Mouse (Mus musculus) liver, adult 2 months (tissue): ENCODE data around the gene Klhdc7a.

Experiments used
- CTCF ChIP-seq: fragments of 200-500 bp; IDR thresholded peaks from 2 replicates; pipeline ENCODE4 v1.5.1; 2011; ENCODE audit warnings: low read depth, low read length, control low read depth
- POLR2A ChIP-seq: fragments of 200-500 bp; IDR thresholded peaks from 2 replicates; pipeline ENCODE4 v1.6.1; 2011; ENCODE audit warnings: low read length, control low read depth; ENCODE audit not compliant: insufficient read depth; ENCODE audit errors: extremely low read depth

GRCm38 (mm10) chr4:139947341-139947740, 20.5 kb downstream of the Klhdc7a start:
- TF ChIP-seq CTCF (peak; percentile 25; the same call in 1 of the 2 replicates), POLR2A (no peak)
